Mouse (Mus musculus) CD8-positive naive resting alpha-beta T cell, adult 2 months (primary cell): ENCODE results near the gene Ndufs4.
"Not testable (repeated sequence)": the region's sequence is repeated elsewhere in the genome, so short reads cannot be mapped to it uniquely, and the experiment has no call there.

Experiments
- DNase-seq, 2 experiments: peaks; one replicate each; pipeline ENCODE4 v3.0.0; 2022; ENCODE audit warnings: low read depth in 2 of 2, low spot score in 2 of 2

Ndufs4 gene

DNA sequence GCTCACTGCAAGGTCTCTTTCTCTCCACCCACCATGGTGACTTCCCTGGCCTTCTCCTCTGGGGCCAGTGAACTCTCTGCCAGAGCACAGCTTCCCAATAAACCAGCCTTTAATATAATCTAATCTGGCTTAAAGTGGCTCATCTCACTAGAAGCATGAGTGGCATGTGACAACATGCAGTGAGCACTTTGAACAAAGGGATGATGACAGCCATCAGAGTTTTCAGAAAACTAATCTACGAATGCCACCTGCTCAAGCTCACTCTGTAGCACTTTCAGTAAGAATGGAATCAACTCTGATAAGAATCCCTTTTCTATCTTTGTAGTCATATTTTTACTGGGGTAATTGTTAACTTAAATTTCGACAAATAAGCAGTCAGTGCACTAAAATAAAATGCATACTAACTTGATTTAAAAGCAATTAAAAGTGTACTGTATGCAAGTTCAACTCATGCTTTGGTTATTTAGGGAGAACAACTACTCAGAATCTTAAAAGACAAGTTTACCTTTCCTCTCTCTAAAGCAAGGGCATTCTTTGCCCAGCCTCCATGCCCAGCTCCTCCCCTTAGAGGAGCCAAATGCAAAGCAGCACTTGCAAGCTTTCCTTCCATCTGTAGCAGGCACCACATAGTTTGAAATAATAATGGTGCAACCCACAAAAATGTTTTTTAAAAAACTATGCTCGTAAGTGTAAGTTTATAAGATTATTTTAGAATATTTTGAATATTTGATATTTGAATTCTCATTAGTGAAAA lies 43.7 kb downstream of the Ndufs4 start:
- no peak for DNase-seq

DNA sequence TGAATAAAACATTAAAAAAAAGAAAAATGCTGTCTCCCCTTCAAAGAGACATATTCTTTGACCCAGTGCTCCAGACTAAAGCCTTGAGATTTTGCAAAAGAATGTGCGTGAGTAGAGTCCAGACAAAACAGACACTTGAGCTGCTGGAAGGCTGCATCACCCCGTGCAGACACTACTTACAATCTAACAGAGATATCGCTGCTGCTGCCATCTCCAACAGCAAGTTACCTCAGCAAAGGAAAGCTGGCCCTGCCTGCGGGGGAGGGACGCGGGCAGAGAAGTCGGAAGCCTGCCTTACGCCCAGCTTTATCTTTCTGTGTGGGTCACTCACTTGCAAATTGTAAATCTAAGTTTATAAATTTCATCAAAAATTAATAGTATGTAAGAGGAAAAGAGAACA lies 45.1 kb downstream of the Ndufs4 start:
- no peak for DNase-seq

DNA sequence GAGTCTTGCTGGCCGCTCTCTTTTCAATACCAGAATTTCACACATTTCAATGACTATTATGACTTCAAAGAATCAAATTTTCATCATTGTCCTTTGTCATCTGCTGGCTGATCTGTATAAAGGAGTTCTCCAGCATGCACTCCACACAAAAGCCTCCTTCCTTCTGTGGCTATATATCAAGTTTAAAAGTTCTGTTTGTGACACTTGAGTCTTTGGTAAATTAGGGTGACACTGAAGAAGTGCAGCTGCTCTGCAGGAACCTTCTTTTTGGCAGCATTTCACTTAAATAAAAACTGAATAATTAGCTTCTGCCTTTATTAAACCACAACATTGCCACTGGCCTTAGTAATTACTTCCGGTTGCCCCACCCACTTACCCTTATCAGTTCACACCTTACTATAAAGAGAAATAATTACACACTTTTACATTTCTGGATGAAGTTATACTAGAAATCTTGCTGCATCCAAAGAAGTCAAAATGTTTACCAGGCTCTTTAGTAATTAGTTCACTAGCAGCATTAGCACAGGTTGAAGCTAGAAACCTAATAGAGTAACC lies 68.1 kb downstream of the Ndufs4 start:
- no peak for DNase-seq

- DNase-seq = no peak
These were observed 68.9 kb downstream of the Ndufs4 start for GRCm38 (mm10) chr13:114319136-114319535.

DNA sequence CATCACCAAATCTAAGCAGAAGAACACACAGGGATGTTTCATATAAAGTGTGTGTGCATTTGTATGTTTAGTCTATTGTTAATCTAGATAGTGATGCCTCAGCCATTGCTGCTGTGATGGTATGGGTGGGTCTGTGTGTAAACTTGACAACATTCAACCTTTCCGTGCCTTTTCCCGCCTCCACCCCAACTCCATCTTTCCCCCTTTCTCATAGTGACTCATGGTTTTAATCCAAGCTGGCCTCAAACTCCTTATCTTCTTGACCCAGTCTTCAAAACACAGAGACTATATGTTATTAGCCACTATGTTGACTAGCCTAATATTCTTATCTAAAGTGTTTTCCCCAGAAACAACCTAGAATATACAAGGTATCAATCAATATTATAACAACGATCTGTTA lies 72.7 kb downstream of the Ndufs4 start:
- no peak for DNase-seq

DNA sequence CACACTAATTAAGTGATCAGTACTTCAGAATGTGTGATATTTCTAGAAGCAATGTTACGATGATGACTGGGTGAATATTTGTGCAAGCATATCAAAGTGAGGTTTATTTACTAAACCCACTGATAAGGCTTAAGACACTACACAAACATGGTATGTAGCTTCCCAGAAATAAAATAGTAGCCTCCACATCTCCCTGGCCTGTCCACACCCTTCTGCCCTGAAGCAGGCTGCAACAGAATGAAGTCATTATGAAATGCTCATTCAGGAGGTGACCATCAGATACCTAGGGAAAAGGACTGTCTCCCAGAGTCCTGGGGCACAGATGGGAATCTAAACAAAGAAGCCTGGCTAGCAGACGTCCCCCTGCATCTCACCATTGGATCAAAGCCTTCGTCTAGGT lies 73.1 kb downstream of the Ndufs4 start:
- no peak for DNase-seq

GRCm38 (mm10) chr13:114310591-114310990 lies 77.5 kb downstream of the Ndufs4 start:
- no peak for DNase-seq

- no peak for DNase-seq
These were observed 83.4 kb downstream of the Ndufs4 start for GRCm38 (mm10) chr13:114304684-114305083.

- DNase-seq = no peak
These were observed 84.4 kb downstream of the Ndufs4 start for GRCm38 (mm10) chr13:114303466-114304175.

DNA sequence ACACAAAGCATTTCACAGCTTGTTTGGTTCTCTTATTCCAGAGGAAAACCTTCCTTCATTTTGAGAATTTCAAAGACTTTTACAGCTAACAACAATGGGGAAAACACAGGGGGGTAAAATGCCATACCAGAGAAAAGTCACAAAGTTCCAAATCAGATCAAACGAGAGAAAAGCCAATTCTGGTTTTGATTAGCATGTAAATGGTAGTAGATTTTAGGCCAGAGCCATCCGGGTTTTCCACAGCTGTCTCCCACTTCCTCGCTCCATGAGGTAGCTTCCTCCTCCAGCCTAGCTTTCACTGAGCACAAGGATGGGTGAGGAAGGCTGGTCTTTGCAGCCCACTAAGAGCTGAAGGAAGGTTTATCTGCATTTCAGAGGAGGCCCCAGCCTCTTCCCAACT lies 90.3 kb downstream of the Ndufs4 start:
- DNase-seq = no peak

DNA sequence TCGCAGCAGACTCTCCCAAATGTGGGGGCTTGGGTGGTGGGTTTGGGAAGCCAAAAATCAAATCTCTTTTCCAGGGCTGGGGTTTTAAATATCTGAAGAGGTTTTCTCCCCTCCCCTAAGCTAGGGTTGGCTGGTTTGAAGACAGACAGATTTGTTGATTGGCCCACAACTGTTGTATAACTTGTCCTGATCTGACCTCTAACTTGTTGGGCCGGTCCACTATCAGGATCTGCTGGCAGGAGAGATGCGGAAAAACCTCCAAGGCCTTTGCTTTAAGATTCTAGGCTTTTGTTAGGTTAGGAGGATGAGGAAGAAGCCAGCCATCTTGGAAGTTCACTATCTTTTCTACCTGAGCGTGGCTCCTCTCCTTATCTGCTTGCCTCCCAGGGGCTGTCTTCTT lies 91.5 kb downstream of the Ndufs4 start:
- DNase-seq = no peak

DNA sequence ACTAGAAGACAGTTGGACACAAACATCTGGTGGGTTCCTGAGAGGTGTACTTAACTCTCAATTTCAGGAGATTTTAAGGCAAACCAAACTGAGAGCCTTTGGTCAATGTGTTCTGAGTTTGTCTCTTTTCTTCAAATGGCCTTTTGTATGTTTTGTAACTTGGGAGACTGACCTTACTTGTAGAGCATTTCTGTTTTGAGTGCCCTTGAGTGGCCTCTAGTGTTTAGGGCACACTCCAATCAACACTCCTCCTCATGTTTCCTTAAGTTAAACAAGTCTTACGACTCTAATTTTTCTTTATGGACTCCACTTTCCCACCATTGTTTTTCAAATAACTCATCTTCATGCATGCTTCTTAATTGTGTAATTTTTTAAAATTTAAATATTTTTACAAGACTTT lies 98.6 kb downstream of the Ndufs4 start:
- no peak for DNase-seq

- DNase-seq = no peak
These were observed 99.5 kb downstream of the Ndufs4 start for GRCm38 (mm10) chr13:114288511-114288910.

DNA sequence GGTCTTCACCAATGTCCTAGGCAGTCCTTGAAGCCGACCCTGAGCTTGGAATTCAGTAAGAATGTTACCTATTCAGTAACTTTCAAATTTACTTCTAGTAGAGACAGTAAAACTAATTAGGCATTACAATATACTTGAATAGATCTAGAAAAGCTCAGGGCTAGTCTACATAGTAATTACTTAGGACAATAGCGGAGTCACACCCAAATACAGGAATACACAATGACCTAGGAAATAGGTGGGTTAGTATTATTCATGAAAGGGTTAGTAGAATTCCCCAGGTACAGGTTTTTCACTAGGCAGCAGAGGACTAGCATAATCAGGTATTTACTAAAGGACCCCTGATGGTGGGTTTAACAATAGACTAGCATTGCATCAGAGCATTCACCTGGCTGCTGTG lies 109.4 kb downstream of the Ndufs4 start:
- DNase-seq = not testable (repeated sequence)

DNA sequence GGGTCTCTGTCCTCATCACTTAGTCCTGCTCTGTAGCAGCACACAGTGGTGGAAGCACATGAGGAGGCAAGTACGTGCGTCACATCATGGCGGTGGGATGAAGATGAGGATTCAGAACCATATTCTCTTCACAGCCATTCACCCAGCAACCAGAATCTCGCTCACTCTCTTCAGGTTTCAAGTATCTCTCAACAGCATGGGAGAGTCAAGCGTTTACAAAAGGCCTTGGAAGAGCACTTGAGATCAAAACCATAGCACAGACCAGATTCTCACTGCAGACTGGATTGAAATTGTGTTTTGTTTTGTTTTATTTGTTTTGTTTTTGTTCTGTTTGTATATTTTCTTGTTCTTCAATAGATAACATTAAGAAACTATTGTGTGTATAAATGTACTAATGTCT lies 110.8 kb downstream of the Ndufs4 start:
- no peak for DNase-seq

GRCm38 (mm10) chr13:114271410-114272105 lies 116.5 kb downstream of the Ndufs4 start:
- DNase-seq = no peak

DNA sequence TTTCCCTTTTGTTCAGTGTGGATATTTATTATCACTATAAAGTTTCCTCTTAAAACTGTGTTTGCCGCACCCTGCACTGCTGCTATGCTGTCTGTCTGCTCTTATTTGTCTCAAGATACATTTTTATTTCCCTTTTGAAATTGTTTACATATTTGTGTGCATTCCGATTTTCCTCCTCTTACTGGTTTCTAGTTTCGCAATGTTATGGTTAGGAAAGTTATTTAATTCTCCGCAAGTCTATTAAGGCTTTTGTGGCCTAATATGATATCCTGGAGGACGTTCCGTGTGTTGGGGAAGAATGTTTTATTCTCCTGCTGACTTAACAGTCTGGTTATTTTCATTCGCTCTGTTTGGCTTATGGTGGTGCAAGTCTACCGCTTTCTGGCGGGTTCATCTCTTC lies 120.3 kb downstream of the Ndufs4 start:
- DNase-seq = no peak

DNA sequence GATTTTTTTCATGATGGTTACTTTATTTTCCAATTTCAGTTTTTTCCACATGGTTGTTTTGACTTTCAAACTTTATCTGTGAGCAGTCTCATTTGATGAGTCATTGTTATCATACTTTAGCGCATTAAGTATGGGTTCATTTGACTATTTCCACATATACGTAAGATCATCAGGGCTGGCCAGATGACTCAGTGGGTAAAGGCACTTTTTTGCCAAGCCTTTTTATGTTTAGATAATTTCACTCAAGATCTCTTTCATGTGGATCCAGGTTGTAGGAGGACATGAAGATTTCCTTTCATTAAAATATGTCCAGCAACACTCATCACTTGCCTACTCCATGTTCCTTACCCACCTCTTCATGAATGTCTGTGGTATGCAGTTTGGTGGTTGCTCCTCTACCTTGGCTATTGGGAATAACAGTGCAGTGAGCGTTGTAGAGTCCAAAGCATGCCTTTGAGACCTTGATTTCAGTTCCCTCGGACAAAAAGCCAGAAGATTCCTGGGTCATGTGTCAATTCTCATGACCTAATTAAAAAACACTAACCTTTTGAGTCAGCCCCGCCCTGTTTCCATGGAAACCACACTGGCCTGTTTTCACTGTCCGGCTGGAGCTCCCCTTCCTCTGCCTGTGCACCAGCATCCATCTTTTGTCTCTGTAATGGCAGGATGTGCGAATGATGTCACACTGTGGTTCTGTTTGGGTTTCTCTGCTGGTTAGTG lies 127.4 kb downstream of the Ndufs4 start:
- no peak for DNase-seq

DNA sequence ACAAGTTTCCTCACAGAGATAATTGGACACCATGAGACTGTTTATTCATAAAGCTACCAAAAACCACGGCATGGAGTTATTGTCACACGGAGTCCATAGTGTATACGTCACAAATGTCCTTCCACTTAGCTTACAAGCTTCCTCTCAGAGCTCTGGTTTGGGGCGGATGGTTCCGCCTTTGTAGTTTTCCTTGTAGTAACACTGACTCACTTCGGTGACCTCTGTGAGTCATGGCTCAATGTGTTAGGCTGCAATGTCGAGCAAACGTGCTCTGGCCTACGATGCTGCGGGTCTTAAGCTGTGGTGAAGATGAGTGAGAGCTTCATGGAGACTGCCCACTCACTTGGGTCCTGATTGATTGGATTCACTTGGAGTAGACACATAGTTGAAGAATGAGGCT lies 133.4 kb downstream of the Ndufs4 start:
- no peak for DNase-seq
